Mouse (Mus musculus) midbrain, embryonic 13.5 days (tissue): ENCODE results near the gene Nox4. TPM values are rescaled to one million over a fixed set of nuclear protein-coding genes. Genes with fewer than 3 reads are reported as not detected.

Experiments
- ATAC-seq: fragments of 200-750 bp; cut with Nextera tagmentation; 2 replicates; pipeline ENCODE4 v1.8.0; 2017; ENCODE audit warnings: mild to moderate bottlenecking, moderate TSS enrichment, moderate library complexity
- H3K27ac ChIP-seq: fragments of 300-500 bp; sonication (generic); 2 replicates; pipeline ENCODE4 v1.5.1; 2015; ENCODE audit warnings: inconsistent platforms, mild to moderate bottlenecking, moderate library complexity
- H3K27me3 ChIP-seq: fragments of 300-500 bp; sonication (generic); 2 replicates; pipeline ENCODE4 v1.6.1; 2015; ENCODE audit warnings: mild to moderate bottlenecking, inconsistent platforms
- H3K36me3 ChIP-seq: fragments of 300-500 bp; sonication (generic); 2 replicates; pipeline ENCODE4 v1.6.1; 2015; ENCODE audit warnings: mild to moderate bottlenecking, inconsistent platforms
- H3K4me1 ChIP-seq: fragments of 300-500 bp; sonication (generic); replicated peaks from 2 replicates; pipeline ENCODE4 v1.6.1; 2015; ENCODE audit warnings: inconsistent platforms
- H3K4me2 ChIP-seq: fragments of 300-500 bp; sonication (generic); replicated peaks from 2 replicates; pipeline ENCODE4 v1.6.1; 2015; ENCODE audit warnings: moderate library complexity, mild to moderate bottlenecking, inconsistent platforms
- H3K4me3 ChIP-seq: fragments of 300-500 bp; sonication (generic); replicated peaks from 2 replicates; pipeline ENCODE4 v1.5.1; 2015; ENCODE audit warnings: mild to moderate bottlenecking, inconsistent platforms
- H3K9ac ChIP-seq: fragments of 300-500 bp; sonication (generic); replicated peaks from 2 replicates; pipeline ENCODE4 v1.6.1; 2015; ENCODE audit warnings: mild to moderate bottlenecking, inconsistent platforms
- H3K9me3 ChIP-seq: fragments of 300-500 bp; sonication (generic); 2 replicates; pipeline ENCODE4 v1.6.1; 2016; ENCODE audit warnings: mild to moderate bottlenecking, inconsistent platforms
- WGBS: fragments of 180-500 bp; shearing (Covaris S2); methylation state at CpG from one replicate; pipeline ENCODE4 v1.1.7; 2015; 5-methylcytosine and 5-hydroxymethylcytosine counted together
- polyA plus RNA-seq: library from polyadenylated mRNA; unstranded; fragments of >200 nt; fragmentation: Nextera tagmentation; extraction: Ambion mirVana; gene quantifications from 2 replicates; pipeline ENCODE4 v1.2.1, GENCODE M21; 2015

Gene Nox4
- 2.6 and 2.7 TPM in 2 replicates for polyA plus RNA-seq

DNA sequence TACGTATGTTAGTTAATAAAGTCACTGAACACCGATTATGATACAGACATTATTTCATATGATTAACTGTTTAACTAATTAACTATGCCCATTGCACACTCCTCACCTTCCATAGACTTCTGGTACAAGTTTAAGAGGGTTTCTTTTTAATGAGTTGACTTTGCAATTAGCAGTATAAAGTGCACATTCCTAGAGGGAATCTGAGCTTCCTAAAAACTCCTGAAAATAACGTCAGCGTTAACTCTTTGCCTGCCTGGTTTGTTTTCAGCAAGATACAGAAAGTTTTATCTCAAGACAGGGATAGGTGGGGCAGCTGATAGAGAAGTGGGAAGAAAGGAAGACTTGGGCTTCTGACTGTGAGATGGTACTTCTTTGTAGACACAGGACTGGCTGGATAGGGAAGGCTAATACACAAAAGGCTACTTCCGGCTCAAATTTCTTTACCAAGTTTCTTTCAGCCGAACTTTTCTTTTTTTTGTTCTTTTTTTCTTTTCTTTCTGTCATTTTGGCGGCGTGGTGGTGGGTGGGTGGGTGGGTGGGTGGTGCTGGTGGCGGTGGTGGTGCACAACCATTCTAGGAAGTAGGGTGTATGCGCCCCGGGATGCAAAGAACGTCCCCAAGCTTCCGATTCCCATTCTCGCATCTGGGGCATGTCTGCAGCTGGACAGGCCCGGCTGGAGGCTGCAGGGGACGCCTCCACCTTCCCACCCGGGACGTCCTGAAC lies at the start of gene Nox4:
Gene Nox4, plus strand, starts transcription at position 241 of the 724 bp plus-strand sequence.
- WGBS: 11% methylated on average over 18 of the region's 18 CpGs
- Histone ChIP-seq H3K36me3 (no peaks in the 10 kb centered on the region), H3K9me3 (no peaks in the 10 kb centered on the region), H3K27ac (peak within 1 kb of the TSS; percentile 65), H3K4me1 (peaks cover 10% of the 10 kb centered on the region), H3K27me3 (no peaks in the 10 kb centered on the region), H3K4me2 (peak within 1 kb of the TSS; percentile 68), H3K4me3 (peak within 1 kb of the TSS; percentile 74), H3K9ac (peak within 1 kb of the TSS; percentile 84)
- peak; percentile 48 for ATAC-seq

DNA sequence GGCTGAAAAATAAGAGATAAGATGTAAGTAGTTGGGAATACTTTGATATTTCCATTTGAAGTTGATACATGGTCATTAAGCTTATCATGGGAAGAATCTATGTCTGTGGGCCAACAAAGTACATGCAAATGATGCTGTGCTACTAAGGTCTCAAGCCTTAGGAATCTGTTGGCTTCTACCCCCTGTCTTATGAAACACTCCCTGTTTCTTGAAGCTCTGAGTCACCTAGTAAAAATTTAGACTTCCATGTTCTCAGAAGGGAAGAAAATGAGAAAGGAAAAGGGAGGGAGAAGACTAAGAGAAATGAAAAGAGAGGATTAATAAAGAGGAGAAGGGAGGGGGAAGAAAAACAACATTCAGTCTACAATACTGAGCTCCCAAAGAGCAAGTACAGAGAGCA lies 41.1 kb upstream of the Nox4 start:
- Histone ChIP-seq H3K36me3 (no peaks in the 10 kb centered on the region), H3K4me2 (no peak overlapping the region), H3K27ac (no peak overlapping the region), H3K9me3 (no peaks in the 10 kb centered on the region), H3K27me3 (no peaks in the 10 kb centered on the region), H3K9ac (no peak overlapping the region), H3K4me3 (no peak overlapping the region), H3K4me1 (no peaks in the 10 kb centered on the region)
- no peak for ATAC-seq

DNA sequence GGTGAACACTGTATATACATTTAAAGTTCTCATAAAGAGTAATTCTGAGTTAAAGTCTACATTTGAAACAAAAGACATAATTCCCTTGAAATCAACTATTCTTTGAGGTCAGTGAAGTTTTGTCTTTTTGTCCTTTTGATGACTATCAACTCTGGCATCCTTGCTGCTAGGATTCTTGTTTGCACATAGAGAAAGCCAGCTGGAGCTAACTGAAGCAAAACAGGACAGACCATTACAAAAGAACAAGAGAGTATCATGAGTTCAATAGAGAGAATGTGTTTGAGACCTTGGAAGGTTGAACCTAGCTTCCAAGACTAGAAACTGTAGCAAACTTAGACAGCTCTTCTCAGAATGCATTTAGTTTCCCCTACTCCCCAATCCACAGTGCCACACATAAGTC lies 24.2 kb upstream of the Nox4 start:
- no peak overlapping the region for H3K27ac ChIP-seq
- no peaks in the 10 kb centered on the region for H3K36me3 ChIP-seq
- H3K27me3 ChIP-seq: no peaks in the 10 kb centered on the region
- H3K4me2 ChIP-seq: no peak overlapping the region
- H3K9me3 ChIP-seq: no peaks in the 10 kb centered on the region
- H3K4me3 ChIP-seq: no peak overlapping the region
- ATAC-seq: no peak
- H3K9ac ChIP-seq: no peak overlapping the region
- H3K4me1 ChIP-seq: no peaks in the 10 kb centered on the region

DNA sequence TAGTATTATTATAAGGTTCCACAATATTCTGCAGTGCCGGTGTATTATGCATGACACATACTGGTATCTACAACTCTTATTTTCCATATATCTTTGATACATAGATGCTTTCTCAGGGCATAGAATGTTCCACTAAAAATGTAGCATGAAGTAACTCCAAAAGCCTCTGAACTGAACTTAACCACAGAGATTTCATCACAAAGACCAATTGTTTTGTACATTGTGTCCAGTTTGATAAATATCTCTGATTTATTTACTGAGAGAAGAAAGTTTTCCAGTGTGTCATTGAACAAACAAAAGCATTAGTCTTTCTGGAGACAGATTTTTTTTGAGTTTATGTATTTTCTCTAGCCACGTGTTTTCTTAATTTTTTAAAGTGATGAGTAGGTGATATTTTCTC lies 23.1 kb upstream of the Nox4 start:
- Histone ChIP-seq H3K4me2 (no peak overlapping the region), H3K9me3 (no peaks in the 10 kb centered on the region), H3K36me3 (no peaks in the 10 kb centered on the region), H3K4me3 (no peak overlapping the region), H3K4me1 (no peaks in the 10 kb centered on the region), H3K9ac (no peak overlapping the region), H3K27ac (no peak overlapping the region), H3K27me3 (no peaks in the 10 kb centered on the region)
- ATAC-seq: no peak
- WGBS: 87% methylated on average over 2 of the region's 2 CpGs

DNA sequence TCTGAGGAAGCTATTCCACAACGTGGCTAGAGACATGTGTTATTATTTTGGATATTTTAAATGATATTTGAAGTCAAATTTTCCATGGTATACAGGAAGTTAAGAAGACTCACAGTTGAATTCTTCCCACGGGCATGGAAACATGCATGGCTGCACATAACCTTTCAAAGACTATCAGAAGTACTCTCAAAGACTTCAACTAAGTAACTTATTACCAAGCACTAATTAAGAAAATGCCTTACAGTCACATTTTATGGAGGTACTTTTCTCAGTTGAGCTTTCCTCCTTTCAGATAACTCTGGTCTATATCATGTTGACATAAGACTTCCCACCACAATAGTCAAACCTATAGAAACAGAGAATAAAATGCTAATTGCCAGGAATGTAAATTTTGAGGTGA lies 20.3 kb upstream of the Nox4 start:
- Histone ChIP-seq H3K9ac (no peak overlapping the region), H3K27me3 (no peaks in the 10 kb centered on the region), H3K9me3 (no peaks in the 10 kb centered on the region), H3K4me2 (no peak overlapping the region), H3K27ac (no peak overlapping the region), H3K4me1 (no peaks in the 10 kb centered on the region), H3K4me3 (no peak overlapping the region), H3K36me3 (no peaks in the 10 kb centered on the region)
- ATAC-seq: no peak
- 44% methylated on average over 2 of the region's 2 CpGs for WGBS

DNA sequence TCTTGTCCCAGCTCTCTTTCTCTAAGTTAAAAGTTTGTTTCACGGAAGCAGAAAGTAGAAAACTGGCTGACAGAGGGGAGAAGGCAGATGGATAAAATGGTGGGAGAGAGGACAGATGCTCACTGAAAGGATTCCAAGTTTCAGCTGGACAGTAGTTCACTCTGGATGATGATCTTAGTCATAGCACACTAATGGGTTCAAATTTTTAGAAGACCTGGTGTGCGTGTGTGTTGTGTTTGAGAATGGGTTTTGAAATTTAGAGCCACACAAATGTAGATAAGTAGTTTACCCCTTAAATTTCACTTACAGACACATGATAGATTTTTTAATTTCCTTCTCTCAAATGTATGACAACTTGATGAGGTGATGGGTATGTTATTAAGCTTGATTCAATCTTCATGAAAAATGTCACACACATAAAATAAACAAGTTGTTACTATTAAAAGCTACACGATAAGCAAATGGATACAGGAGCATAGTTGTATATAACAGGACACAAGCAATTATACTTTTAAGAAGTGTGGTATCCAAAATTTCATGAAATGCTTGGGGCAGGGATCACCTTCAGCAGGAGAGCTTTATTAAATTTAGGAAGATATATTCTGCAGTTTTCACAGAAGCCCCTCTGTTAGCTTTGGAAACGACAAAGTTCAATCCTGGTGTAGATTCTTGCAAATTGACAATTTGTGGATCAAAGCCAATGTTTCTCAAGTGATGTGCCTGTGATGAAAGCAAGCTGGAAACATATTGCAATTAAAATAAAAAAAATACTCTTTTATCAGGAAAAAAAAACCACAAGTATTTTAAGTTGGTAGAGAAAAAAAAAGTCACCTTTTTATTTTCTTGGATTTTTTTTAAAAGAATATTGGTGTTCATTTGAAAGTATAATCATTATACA lies 18.6 kb upstream of the Nox4 start:
- Histone ChIP-seq H3K9ac (no peak overlapping the region), H3K27me3 (no peaks in the 10 kb centered on the region), H3K27ac (no peak overlapping the region), H3K36me3 (no peaks in the 10 kb centered on the region), H3K9me3 (no peaks in the 10 kb centered on the region), H3K4me3 (no peak overlapping the region), H3K4me2 (no peak overlapping the region), H3K4me1 (no peaks in the 10 kb centered on the region)
- ATAC-seq: no peak
- WGBS: 89% methylated on average over 4 of the region's 4 CpGs

DNA sequence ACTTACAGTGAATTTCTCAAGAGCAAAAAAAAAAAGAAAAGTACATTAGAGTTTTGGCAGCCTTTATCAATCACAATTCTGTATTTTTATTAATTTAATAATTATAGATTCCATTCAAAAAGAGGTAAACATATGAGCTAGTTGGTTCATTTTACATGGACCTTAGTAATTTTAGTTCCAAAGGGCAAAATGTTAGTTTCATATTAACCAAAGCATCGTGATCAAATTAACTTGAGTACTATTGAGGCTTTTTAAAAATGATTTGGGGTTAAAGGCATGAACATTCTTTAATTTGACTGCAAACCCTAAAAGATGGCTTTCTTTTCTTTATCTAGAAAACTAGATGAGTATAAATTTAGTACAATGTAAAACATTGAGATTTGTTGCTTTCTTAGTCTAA lies 16.4 kb upstream of the Nox4 start:
- Histone ChIP-seq H3K9ac (no peak overlapping the region), H3K4me1 (no peaks in the 10 kb centered on the region), H3K4me3 (no peak overlapping the region), H3K27ac (no peak overlapping the region), H3K4me2 (no peak overlapping the region), H3K27me3 (no peaks in the 10 kb centered on the region), H3K36me3 (no peaks in the 10 kb centered on the region), H3K9me3 (no peaks in the 10 kb centered on the region)
- ATAC-seq: no peak
- 97% methylated on average over 1 of the region's 1 CpGs for WGBS

DNA sequence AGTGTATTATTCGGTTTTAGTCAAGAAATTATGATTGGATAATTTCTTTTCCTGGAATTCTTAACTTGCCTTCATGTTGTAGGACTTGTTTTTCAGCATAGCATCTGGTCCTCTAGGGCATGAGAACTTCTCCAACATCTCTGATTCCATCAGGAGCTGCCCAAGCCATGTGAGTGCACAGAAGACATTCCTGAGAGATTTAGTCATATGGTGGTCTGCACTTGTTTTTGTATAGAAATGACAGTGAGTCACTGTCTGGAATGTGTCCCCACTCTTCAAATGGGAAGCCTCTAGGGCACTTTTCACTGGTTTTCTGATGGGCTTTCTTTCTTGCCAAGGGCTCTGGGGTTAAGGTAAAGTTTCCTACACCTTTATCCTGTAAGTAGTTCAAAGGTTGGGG lies 4.8 kb upstream of the Nox4 start:
- Histone ChIP-seq H3K27ac (no peak overlapping the region), H3K4me1 (no peaks in the 10 kb centered on the region), H3K4me3 (no peak overlapping the region), H3K4me2 (no peak overlapping the region), H3K9ac (no peak overlapping the region), H3K27me3 (no peaks in the 10 kb centered on the region), H3K36me3 (no peaks in the 10 kb centered on the region), H3K9me3 (no peaks in the 10 kb centered on the region)
- 92% methylated on average over 1 of the region's 1 CpGs for WGBS
- ATAC-seq: no peak

DNA sequence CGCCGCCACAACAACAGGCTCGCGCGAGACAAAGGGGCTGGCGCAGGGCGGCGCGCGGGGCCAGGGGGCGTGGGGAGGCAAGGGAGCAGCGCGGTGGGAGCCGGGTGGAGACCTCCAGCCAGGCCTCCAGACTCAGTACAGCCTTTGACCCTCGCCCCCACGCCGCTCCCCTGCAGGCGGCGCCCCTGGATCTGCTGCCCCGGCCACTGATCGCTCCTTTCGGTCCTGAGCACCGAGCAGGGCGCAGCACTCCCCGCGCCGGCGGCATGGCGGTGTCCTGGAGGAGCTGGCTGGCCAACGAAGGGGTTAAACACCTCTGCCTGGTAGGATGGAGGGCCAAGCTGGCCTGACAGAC lies 661 bp downstream of the Nox4 start:
- H3K27ac ChIP-seq: peak overlapping the region; percentile 65
- peak; percentile 97 for ATAC-seq
- H3K4me3 ChIP-seq: peak overlapping the region; percentile 74
- peaks cover 10% of the 10 kb centered on the region for H3K4me1 ChIP-seq
- no peaks in the 10 kb centered on the region for H3K9me3 ChIP-seq
- peak overlapping the region; percentile 68 for H3K4me2 ChIP-seq
- under 1% methylated on average over 30 of the region's 30 CpGs for WGBS
- no peaks in the 10 kb centered on the region for H3K27me3 ChIP-seq
- H3K9ac ChIP-seq: peak overlapping the region; percentile 84
- no peaks in the 10 kb centered on the region for H3K36me3 ChIP-seq

DNA sequence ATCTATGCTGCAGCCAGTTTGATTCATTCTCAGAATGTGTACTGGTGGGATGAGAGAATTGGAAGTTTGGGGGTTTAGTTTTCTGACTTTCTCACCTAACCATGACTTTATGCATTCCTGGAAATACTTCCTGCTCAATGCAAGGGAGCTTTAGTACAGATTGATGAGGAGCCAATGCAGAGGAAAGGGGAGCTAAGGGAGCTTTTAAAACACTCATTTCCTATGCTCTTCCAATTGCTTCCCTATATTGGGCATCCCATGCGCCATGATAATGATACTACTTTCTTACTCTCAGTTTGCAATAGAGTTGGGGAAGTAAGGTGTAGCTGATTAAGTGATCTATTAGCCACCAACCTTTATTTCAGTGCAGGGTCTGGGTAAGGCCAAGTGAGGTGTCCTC lies 1.0 kb downstream of the Nox4 start:
- 66% methylated on average over 1 of the region's 1 CpGs for WGBS
- H3K27ac ChIP-seq: no peak overlapping the region; the same call in 1 of the 2 replicates
- H3K9me3 ChIP-seq: no peaks in the 10 kb centered on the region
- H3K27me3 ChIP-seq: no peaks in the 10 kb centered on the region
- no peaks in the 10 kb centered on the region for H3K36me3 ChIP-seq
- peak overlapping the region; percentile 68 for H3K4me2 ChIP-seq
- peak overlapping the region; percentile 84 for H3K9ac ChIP-seq
- no peak; the same call in 1 of the 2 replicates for ATAC-seq
- H3K4me1 ChIP-seq: peaks cover 10% of the 10 kb centered on the region
- peak overlapping the region; percentile 74 for H3K4me3 ChIP-seq

DNA sequence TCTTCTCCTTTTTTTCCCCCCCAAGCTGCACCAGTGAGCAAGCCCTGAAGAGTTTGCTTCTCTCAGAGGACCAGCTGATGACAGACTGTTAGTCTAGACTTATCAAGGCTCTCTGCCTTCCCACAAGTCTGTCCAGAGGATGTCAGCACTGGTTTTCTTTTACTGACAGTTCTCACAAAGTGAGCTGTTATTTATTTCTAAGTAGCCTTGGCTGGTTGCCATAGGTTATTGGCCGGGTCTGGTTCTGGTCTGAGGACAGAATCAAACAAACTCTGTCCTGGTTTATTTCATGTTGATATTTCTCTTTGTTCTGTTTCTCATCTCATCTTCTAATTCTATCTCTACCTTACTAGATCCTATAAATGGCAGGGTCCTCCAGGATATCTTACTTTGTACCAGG lies 2.0 kb downstream of the Nox4 start:
- Histone ChIP-seq H3K4me2 (no peak overlapping the region), H3K27me3 (no peaks in the 10 kb centered on the region), H3K27ac (no peak overlapping the region), H3K9me3 (no peaks in the 10 kb centered on the region), H3K36me3 (no peaks in the 10 kb centered on the region), H3K4me3 (no peak overlapping the region), H3K9ac (no peak overlapping the region), H3K4me1 (peaks cover 10% of the 10 kb centered on the region)
- ATAC-seq: no peak
- WGBS: 86% methylated on average over 1 of the region's 1 CpGs

DNA sequence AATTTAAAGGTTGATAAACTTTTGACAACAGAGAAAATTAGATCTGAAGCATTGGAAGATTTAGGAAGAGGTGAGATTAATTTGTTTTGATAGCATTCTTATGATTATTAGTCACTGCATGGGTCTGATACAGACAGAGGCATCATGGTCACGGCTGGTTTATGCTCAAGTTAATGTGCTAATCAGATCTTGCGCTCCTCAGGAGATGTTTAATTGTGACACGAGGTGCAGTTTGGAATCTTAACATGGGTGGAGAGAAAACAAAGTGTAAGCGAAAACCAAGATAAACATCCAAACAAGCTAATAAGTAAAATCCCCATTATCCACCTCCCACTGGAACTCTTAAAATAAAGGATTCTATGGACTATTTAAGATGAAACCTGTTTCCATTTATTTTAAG lies 6.2 kb downstream of the Nox4 start:
- ATAC-seq: no peak
- Histone ChIP-seq H3K4me1 (peaks cover 5% of the 10 kb centered on the region), H3K9me3 (no peaks in the 10 kb centered on the region), H3K9ac (no peak overlapping the region), H3K4me3 (no peak overlapping the region), H3K27ac (no peak overlapping the region), H3K4me2 (no peak overlapping the region), H3K36me3 (no peaks in the 10 kb centered on the region), H3K27me3 (no peaks in the 10 kb centered on the region)
- WGBS: 69% methylated on average over 4 of the region's 4 CpGs
